Mouse (Mus musculus): ENCODE measurements around the gene 1700029J07Rik.

1700029J07Rik gene

DNA sequence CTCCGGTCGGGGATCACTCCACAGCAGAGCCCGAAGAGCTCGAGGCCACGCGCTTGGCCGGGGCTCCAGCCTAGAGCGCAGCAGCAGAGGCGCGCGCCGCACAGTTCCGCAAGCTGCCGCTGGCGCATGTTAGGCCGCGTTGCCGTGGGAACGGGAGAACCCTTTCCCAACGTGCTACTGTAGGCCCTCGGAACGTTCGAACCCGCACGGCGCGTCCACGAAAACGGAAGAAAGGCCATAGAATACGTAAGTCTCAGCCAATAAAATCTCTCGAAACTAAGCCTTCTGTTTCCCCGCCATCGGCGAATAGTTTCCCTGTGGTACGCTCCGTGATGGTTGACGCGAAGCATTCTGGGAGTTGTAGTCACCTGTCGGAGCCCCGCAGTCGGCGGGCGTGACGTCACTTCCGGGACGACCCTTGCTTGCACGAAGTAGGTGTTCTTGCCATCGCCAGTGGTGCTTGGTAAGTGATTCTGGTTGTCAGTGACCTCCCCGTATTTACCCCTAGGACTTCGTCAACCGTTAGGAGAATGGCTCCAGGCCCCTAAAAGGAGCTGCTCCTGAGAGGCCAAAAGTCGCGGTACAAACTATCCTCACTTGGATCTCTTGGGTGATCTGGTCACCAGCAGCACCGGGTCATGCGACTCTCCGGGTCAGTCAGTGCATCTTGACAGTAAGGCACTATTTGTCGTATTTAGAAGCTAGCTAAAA lies at the start of gene 1700029J07Rik, which contains the start of gene Ufsp2:
Gene 1700029J07Rik (minus strand): TSS at position 127 of the 711 bp plus-strand sequence.
Gene Ufsp2 (plus strand): TSS at position 403 of the 711 bp plus-strand sequence.
- DNase-seq (ENCODE audit: low spot score in 2 of 2) = peak; percentile 96

DNA sequence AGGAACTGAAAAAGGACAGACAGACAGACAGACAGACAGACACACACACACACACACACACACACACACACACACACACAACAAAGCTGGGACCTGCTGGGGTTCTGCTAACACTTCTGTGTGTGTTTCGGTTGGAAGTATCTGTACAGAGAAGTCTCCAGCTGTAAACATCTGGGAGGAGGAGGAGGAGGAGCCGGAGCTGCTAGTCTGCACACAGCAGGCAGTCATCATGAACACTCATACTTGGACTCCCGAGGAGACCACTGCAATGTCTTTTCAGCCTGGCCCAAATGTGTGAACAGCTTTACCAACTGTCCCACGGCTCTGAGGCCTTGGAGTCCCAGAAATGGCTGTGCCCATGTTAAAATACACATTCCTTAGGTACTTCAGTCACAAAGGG lies 49.3 kb upstream of the 1700029J07Rik start:
- DNase-seq (ENCODE audit: low spot score in 2 of 2) = no peak

DNA sequence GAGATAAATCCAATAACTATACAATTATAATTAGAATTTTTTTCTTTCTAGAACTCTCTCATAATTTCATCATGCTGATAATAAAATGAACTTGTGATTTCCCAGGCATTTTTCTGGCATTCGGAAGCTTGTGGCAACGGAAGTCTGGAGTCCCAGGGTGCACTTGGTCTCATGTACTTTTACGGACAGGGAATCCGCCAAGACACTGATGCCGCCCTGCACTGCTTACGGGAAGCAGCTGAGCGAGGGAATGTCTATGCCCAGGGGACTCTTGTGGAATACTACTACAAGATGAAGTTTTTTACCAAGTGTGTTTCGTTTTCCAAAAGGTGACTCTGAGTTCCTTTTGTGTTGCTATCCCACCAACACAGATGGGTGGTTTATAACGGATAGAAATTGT lies 47.7 kb upstream of the 1700029J07Rik start:
- DNase-seq (ENCODE audit: low spot score in 2 of 2) = no peak

GRCm38 (mm10) chr8:46022203-46022602 lies 47.2 kb upstream of the 1700029J07Rik start:
- no peak for DNase-seq (ENCODE audit: low spot score in 2 of 2)

DNA sequence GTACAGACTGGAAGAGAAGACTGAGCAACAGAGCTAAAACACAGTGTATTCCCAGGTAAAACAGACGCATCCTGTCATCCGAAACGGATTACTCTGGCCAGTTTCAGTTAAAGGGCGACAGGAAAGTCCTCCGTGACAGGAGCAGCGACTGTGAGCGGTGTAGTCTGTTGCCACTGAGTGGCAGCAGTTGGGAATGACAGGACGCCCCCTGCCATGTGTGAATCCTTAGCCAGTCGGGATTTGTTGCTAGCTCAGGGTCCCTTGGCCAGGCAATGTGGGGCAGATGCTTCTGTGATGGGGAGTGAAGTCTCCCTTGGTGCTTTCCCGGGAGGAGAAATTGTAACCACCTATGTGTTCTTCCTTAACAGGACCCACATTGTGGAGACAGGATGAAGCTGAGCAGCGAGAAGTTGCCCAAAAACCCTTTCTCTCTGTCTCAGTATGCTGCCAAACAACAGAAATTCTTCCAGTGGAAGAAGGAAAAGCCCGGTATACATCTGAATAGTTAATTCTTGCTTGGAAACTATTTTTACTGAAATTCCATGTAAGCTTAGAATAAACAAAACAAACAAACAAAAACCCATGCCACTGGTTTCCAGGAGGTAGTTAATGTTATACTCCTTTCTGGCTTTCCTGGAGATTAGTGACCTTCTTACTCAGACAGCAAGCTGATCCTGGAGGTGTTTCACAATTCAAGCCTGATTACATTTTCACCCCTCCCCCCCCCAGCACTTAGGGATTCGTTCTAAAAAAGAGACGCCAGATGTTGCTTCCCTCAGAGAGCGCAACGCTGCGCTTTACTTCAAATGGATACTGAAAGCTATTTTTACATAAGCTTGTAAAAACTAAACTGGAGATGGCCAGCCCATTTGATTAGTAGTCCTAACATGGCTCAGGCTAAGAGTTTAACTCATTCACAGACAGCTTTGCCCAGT lies 36.0 kb upstream of the 1700029J07Rik start:
- no peak for DNase-seq (ENCODE audit: low spot score in 2 of 2)

GRCm38 (mm10) chr8:46010306-46010705 lies 35.3 kb upstream of the 1700029J07Rik start:
- DNase-seq (ENCODE audit: low spot score in 2 of 2) = no peak

DNA sequence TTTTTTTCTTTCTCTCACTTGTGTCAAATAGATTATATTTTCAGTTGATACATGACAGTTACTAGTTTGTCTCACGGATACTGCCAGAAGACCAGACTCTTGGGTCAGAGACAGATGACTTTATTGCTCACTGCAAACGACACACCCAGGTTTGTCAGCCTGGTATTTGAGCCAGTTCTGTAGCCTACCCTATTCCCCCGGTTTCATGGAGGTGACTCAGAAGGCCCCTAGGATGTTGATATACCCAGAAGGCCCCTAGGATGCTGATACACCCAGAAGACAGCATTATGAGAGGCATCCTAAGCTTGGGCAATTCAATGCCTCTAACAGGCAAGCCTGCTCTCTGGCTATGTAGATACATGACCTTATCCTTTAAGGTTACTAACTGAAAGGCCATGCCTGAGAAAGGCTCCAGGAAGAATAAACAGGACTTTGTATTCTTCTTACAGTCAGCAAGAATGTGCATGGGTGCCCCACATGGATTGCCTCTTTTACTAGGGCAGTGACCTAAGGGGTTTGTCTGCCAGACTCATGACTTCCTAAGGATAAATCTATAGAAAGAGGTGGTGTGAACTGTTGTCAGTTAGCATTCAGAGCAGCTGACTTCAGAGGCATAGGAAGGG lies 32.1 kb upstream of the 1700029J07Rik start:
- DNase-seq (ENCODE audit: low spot score in 2 of 2) = no peak

DNA sequence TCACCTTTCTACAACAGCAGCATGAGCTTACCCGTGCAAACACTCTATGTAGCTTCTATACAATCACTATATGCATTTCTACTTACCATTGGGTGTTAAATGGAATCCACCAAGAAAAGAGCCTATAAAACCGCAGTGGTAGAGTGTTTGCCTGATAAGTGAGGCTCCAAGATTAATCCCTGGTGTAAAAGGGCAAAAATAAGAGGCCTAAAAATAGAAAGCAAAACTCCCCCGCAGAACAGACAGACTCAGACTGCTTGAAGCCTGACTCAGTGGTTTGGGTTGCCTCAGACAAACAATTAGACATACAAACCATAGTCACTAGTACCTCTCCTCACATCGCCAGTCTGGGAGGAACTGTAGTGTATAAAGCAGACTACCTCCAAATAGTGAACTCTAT lies 30.5 kb upstream of the 1700029J07Rik start, which contains the start of gene Ankrd37:
Gene Ankrd37 (minus strand): TSS at position 112 of the 400 bp plus-strand sequence.
- no peak for DNase-seq (ENCODE audit: low spot score in 2 of 2)

DNA sequence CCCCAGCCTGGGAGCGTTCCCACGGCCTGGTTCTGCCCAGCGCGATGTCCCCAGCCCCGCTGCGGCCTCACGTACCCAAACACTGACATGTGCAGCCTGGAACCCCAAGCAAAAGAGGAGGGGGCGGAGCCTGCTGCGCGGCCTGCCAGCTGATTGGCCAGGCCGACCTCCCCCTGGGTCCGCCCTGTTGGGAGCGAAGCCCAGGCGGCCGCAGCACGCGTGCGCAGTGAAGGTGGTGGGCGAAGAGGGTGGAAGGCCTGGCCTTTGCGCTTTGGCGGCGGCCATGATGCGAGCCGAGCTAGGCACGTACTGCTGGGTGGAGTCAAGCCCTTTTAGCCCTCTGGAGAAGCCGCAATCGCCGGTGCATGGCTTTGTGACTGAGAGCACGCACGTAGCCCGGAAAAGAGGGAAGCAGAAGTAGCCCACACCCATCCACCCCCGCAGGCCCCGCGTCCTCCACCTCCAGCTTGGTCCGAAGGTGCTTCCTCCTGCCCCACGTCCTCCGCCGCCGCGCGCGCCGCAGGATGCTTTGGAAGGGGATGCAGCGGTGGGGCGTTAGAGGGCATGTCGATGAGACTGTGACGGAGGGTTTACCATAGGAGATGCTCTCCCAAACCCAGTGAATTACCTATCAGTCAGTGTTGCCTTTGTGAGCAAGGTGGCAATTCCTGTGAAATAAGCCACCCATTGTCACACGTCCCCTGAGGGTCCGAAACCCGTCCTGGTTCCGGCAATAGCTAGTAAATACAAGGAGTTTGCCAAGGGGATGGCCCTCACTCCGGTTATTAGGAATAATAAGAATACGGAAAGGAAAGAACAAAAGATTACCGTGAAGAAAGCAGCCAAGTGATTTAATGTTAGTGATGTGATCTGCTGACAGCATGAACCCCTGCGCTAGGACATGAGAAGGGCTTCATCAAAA lies 25.0 kb upstream of the 1700029J07Rik start:
- peak; percentile 96 to 97 for DNase-seq (ENCODE audit: low spot score in 2 of 2)

DNA sequence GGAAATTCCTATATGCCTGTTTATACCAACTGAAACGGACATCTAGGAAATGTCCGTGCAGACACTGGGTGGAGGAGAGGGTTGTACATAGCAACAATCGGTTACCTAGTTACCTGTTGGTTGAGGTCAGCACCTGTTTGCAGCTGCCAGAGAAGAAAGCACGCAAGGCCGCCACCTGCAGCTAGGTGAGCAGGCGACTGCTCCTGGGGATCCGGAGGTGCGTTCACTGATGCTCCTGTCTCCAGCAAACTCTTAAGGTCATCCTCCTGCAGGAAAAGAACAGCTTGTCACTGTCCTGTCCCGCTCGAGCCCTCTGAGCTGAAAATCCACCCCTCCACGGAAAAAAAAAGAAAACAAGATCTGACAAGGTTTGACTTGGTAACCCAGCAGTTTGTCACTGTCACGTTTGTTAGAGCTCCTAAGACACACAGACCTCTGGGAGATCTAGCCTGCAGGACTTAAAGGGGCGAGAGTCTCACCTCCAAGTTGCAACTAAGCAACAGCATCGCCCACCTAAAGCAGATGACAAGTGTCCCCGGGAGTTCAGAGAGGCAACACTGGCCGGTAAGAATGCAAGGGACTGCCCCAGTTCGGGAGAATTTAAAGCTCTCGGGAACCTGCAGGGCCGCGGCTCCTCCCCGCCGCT lies 24.2 kb upstream of the 1700029J07Rik start, which contains the start of gene Lrp2bp:
Gene Lrp2bp (plus strand): TSS at position 166 of the 646 bp plus-strand sequence.
- DNase-seq (ENCODE audit: low spot score in 2 of 2) = no peak

DNA sequence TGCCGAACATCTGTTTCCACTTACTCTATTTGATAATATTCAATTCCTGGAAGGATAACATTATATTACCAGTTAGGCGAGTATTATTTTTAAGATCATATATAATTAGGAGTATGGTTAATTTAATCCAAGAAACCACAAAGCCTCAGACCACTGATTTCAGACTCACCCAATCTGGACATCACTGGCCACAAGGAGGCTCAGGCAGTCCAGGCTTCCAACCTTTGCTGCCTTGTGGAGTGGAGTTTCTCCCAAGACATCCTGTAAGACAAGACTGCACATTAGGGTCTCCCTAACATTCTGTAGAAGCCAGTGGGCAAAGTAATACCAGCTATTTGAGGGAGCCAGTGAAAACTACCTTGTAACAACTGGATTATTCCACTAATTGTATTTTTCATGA lies 23.2 kb upstream of the 1700029J07Rik start:
- DNase-seq (ENCODE audit: low spot score in 2 of 2) = no peak

DNA sequence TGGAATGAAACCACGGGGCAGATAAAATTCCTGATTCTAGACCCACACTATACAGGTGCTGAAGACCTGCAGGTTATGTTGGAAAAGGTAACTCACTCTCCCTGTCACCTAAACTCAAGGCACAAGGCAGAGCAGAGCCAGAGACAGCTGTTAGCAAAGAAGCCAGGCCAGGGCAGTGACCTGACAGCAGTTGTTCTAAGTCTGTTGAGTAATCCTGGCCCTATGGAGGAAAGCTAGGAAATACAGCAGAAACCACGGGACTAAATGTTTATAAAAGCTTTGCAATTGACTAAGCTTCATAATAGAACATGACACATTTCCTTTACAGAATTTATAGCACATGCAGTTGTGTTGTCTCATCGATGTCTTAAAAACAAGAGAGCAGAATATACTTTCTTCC lies 20.5 kb upstream of the 1700029J07Rik start:
- DNase-seq (ENCODE audit: low spot score in 2 of 2) = no peak

- peak in 1 of 2 experiments; percentile 39 for DNase-seq (ENCODE audit: low spot score in 2 of 2)
These were observed 19.1 kb upstream of the 1700029J07Rik start for GRCm38 (mm10) chr8:45994111-45994510.

DNA sequence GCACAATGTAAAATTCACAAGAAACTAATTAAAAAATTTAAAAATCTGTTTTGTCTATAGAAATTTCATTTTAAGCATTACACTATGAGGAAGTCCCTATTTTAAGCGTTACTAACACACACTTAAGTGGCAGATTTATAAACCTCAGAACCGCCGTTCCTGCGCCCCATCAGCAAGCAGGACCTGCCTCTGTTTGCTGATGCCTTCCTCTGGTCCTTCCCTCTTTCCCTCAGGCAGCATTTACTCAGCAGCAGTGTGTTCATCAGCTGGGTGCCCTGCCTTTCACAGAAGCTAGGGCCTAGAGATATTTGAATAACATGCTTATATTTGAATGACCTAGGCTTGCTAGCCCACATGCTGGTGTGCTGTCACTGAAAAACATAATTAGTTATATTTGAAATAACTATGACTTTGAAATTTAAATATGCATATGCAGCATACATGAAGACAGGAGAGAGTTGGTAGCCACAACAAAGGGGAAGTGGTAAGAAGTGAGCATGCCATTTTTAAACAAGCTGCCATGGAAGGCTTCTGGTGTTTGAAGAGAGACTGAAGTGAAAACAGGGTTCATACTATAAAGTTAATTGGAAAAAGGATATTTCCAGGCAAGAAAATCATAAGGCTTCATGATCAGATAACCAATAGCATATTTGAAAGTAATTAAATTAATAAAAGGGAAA lies 15.7 kb upstream of the 1700029J07Rik start:
- no peak for DNase-seq (ENCODE audit: low spot score in 2 of 2)

DNA sequence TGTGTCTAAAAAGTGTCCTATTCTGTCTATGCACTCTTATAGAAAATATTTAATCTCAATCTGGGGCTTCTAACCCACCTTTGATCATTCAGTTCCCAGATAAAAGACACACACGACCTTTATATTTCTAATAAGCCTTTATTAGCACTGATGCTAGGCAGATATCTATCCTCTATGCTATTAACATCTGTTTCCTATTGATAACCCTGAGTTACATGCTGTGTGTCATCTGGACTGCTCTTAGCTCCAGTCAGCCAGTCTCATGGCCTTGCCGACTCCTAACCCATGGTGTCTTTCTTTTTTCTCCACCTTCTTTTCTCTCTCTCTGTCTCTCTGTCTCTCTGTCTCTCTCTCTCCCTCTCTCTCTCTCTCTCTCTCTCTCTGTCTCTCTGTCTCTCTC lies 13.1 kb upstream of the 1700029J07Rik start:
- no peak for DNase-seq (ENCODE audit: low spot score in 2 of 2)

GRCm38 (mm10) chr8:45986665-45987064 lies 11.6 kb upstream of the 1700029J07Rik start:
- no peak for DNase-seq (ENCODE audit: low spot score in 2 of 2)

DNA sequence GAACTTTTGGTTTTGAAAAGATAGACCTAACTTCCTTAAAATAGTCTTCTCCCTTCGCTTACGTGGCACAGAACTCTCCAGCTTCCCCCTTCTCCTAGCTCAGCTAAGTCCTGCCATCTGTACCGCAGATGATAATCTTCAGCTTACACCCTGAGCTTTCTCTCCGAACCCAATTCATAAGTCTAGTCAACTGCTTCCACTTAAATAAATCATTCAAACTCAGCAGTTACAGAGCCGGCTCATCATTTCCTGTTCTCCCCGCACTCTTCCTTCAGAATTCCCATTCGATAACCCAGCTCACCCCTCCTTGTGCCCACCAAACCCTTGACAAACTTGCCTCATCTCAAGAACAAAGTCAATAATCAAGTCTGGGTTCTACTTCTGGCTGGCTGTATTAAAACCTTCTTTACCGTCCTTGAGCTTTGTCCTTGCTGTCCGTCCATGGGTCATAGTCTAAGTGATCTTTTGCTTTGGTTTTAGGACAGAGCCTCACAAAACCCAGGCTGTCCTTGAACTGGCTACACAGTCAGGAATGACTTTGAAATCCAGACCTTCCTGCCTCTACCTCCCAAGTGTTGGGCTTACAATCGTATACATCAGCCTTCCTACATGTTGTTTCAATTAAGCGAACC lies 901 bp upstream of the 1700029J07Rik start:
- no peak for DNase-seq (ENCODE audit: low spot score in 2 of 2)

DNA sequence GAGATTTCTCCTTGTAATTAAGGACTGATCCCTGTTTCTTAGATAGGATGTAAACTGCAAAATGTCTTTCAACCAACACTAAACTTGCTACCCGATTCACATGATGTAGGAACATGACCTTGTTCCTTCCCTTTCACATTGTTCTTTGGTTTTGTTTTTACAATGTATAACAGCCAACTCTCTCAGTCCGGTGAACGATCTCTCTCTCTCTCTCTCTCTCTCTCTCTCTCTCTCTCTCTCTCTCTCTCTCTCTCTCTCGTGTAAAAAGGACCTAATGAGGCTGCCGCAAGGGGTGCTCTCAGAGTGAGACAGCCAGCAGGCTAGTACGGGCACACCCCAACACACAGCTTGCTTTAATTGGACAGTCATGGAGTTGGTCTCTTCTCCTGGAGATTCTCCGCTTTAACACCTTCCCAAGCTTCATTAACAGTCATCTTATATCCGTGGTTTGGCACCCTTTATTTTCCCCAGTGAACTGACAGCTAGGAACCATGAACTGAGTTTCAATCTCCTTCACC lies 1.0 kb downstream of the 1700029J07Rik start:
- no peak for DNase-seq (ENCODE audit: low spot score in 2 of 2)

- DNase-seq (ENCODE audit: low spot score in 2 of 2) = no peak
These were observed 4.2 kb downstream of the 1700029J07Rik start for GRCm38 (mm10) chr8:45970894-45971293.

All from natural killer cell, adult 2 months (primary cell).